Mouse (Mus musculus) midbrain, embryonic 14.5 days (tissue): ENCODE measurements around the gene Agrp. TPM values are rescaled to one million over a fixed set of nuclear protein-coding genes. Genes with fewer than 3 reads are reported as not detected.
"Not testable (repeated sequence)": the region's sequence is repeated elsewhere in the genome, so short reads cannot be mapped to it uniquely, and the experiment has no call there.

ENCODE experiments used
- ATAC-seq: fragments of 200-750 bp; cut with Nextera tagmentation; 2 replicates; pipeline ENCODE4 v1.8.0; 2017; ENCODE audit warnings: moderate number of reproducible peaks, moderate library complexity; ENCODE audit not compliant: low FRiP score, low TSS enrichment
- DNase-seq: peaks from one replicate; pipeline ENCODE4 v3.0.0-alpha.2; 2015
- H3K27ac ChIP-seq: fragments of 300-500 bp; sonication (generic); replicated peaks from 2 replicates; pipeline ENCODE4 v1.5.1; 2014; ENCODE audit warnings: mild to moderate bottlenecking, low read depth, low read length, moderate library complexity
- H3K27me3 ChIP-seq: fragments of 300-500 bp; sonication (generic); 2 replicates; pipeline ENCODE4 v1.6.1; 2014; ENCODE audit warnings: low read length, control low read depth, mixed read lengths; ENCODE audit not compliant: control insufficient read depth, insufficient read depth
- H3K36me3 ChIP-seq: fragments of 300-500 bp; sonication (generic); 2 replicates; pipeline ENCODE4 v1.6.1; 2014; ENCODE audit warnings: low read length, control low read depth; ENCODE audit not compliant: control insufficient read depth, insufficient read depth
- H3K4me1 ChIP-seq: fragments of 300-500 bp; sonication (generic); 2 replicates; pipeline ENCODE4 v1.6.1; 2014; ENCODE audit warnings: mild to moderate bottlenecking, antibody characterized with exemption, low read length, control low read depth; ENCODE audit not compliant: control insufficient read depth, insufficient read depth
- H3K4me2 ChIP-seq: fragments of 300-500 bp; sonication (generic); 2 replicates; pipeline ENCODE4 v1.6.1; 2014; ENCODE audit warnings: mild to moderate bottlenecking, low read length, moderate library complexity
- H3K4me3 ChIP-seq: fragments of 300-500 bp; sonication (generic); replicated peaks from 2 replicates; pipeline ENCODE4 v1.5.1; 2014; ENCODE audit warnings: low read depth, low read length
- H3K9ac ChIP-seq: fragments of 300-500 bp; sonication (generic); replicated peaks from 2 replicates; pipeline ENCODE4 v1.6.1; 2014; ENCODE audit warnings: mild to moderate bottlenecking, low read length, moderate library complexity
- H3K9me3 ChIP-seq: fragments of 300-500 bp; sonication (generic); 2 replicates; pipeline ENCODE4 v1.6.1; 2016; ENCODE audit warnings: low read length, control low read depth, mixed read lengths; ENCODE audit not compliant: control insufficient read depth
- WGBS: fragments of 180-500 bp; shearing (Covaris S2); extraction: QIAGEN DNeasy Blood & Tissue Kit; methylation state at CpG from one replicate; pipeline ENCODE4 v1.1.7; 2014; 5-methylcytosine and 5-hydroxymethylcytosine counted together
- polyA plus RNA-seq: library from polyadenylated mRNA; unstranded; fragments of >200 nt; fragmentation: Nextera tagmentation; extraction: Ambion mirVana; gene quantifications from 2 replicates; pipeline ENCODE4 v1.2.1, GENCODE M21; 2014

Agrp gene
- polyA plus RNA-seq, 1 experiment from 2014 or later = 1.1 TPM

DNA sequence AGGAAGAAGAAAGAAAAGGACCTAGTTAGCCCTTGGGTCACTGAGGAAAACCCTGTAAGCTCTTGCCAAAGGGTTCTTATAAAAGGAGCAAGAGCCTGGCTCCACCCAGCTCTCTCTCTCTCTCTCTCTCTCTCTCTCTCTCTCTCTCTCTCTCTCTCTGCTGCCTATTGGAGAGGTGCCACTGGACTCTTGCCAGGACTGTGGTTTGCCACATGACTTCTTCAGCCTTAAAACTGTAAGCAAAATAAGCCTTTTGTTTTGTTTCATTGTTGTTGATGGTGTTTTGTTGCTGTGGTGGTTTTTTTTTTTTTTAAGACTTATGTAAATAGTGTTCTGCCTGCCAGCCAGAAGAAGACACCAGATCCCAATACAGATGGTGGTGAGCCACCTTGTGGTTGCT lies 63.8 kb downstream of the Agrp start:
- Histone ChIP-seq H3K27ac (no peak overlapping the region), H3K36me3 (no peaks in the 10 kb centered on the region), H3K9me3 (no peaks in the 10 kb centered on the region), H3K4me3 (no peak overlapping the region), H3K4me1 (no peaks in the 10 kb centered on the region), H3K9ac (no peak overlapping the region), H3K27me3 (no peaks in the 10 kb centered on the region), H3K4me2 (no peak overlapping the region)
- ATAC-seq = no peak
- peak; percentile 19 for DNase-seq

- no peak for ATAC-seq
- 95% methylated on average over 9 of the region's 9 CpGs for WGBS
Observed at GRCm38 (mm10) chr8:105571810-105572209, 65.4 kb downstream of the Agrp start.

GRCm38 (mm10) chr8:105566703-105567595 lies 70.2 kb downstream of the Agrp start:
- Histone ChIP-seq H3K9me3 (no peaks in the 10 kb centered on the region), H3K4me3 (peak overlapping the region; percentile 94), H3K9ac (peak overlapping the region; percentile 41), H3K4me2 (peak overlapping the region; percentile 88), H3K27me3 (no peaks in the 10 kb centered on the region), H3K27ac (no peak overlapping the region), H3K36me3 (no peaks in the 10 kb centered on the region; the same call in 1 of the 2 replicates), H3K4me1 (peaks cover 24% of the 10 kb centered on the region)
- DNase-seq (peak; percentile 54), ATAC-seq (peak; percentile 9; the same call in 1 of the 2 replicates)
- 27% methylated on average over 27 of the region's 27 CpGs for WGBS

More at GRCm38 (mm10) chr8:105571810-105572209, 65.4 kb downstream of the Agrp start:
- no peak overlapping the region for H3K4me2 ChIP-seq
- no peak overlapping the region for H3K4me3 ChIP-seq
- no peak overlapping the region for H3K27ac ChIP-seq
- H3K9me3 ChIP-seq = no peaks in the 10 kb centered on the region
- no peaks in the 10 kb centered on the region for H3K27me3 ChIP-seq
- H3K9ac ChIP-seq = no peak overlapping the region
- no peak for DNase-seq
- peaks cover 5% of the 10 kb centered on the region; the same call in 1 of the 2 replicates for H3K4me1 ChIP-seq
- H3K36me3 ChIP-seq = no peaks in the 10 kb centered on the region

- DNase-seq (peak; percentile 100), ATAC-seq (peak; percentile 98)
- Histone ChIP-seq H3K9ac (peak within 1 kb of the TSS; percentile 91), H3K4me1 (peaks cover 24% of the 10 kb centered on the region), H3K4me3 (peak within 1 kb of the TSS; percentile 94), H3K27me3 (no peaks in the 10 kb centered on the region), H3K9me3 (no peaks in the 10 kb centered on the region), H3K36me3 (no peaks in the 10 kb centered on the region; the same call in 1 of the 2 replicates), H3K4me2 (peak within 1 kb of the TSS; percentile 88), H3K27ac (peak within 1 kb of the TSS; percentile 87)
- WGBS = 2% methylated on average over 52 of the region's 53 CpGs
Observed at GRCm38 (mm10) chr8:105565952-105566702, 71.1 kb downstream of the Agrp start, which contains the start of gene Atp6v0d1. Gene Atp6v0d1, minus strand, starts transcription at chr8:105566047.

DNA sequence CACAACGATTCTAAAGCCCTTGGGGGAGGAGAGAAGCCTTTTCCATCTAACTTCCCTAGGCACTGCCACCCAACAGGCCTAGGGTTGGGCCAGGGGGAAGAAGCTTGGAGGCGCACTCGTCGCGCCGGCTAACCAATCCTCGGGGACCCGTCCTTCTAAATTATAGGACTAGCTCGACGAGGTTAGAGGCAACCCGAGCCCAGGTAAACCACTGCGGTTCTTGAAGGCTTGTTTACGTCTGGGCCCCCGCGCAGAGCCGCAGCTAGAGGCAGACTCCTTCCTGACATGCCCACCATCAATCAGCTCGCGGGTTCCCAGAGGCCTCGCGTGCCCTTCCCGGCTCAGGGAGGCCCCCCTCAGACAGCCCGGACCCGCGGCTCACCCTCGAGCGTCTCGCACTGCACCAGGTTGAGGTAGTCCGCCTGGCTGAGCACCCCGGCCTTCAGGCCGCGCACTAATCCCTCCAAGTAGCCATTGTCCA lies 71.8 kb downstream of the Agrp start:
- peak overlapping the region; percentile 91 for H3K9ac ChIP-seq
- under 1% methylated on average over 31 of the region's 31 CpGs for WGBS
- no peaks in the 10 kb centered on the region for H3K9me3 ChIP-seq
- DNase-seq (no peak), ATAC-seq (peak; percentile 80)
- H3K4me2 ChIP-seq = peak overlapping the region; percentile 88
- H3K36me3 ChIP-seq = peaks cover under 1% of the 10 kb centered on the region; the same call in 1 of the 2 replicates
- peaks cover 24% of the 10 kb centered on the region for H3K4me1 ChIP-seq
- no peaks in the 10 kb centered on the region for H3K27me3 ChIP-seq
- peak overlapping the region; percentile 94 for H3K4me3 ChIP-seq
- H3K27ac ChIP-seq = peak overlapping the region; percentile 87

DNA sequence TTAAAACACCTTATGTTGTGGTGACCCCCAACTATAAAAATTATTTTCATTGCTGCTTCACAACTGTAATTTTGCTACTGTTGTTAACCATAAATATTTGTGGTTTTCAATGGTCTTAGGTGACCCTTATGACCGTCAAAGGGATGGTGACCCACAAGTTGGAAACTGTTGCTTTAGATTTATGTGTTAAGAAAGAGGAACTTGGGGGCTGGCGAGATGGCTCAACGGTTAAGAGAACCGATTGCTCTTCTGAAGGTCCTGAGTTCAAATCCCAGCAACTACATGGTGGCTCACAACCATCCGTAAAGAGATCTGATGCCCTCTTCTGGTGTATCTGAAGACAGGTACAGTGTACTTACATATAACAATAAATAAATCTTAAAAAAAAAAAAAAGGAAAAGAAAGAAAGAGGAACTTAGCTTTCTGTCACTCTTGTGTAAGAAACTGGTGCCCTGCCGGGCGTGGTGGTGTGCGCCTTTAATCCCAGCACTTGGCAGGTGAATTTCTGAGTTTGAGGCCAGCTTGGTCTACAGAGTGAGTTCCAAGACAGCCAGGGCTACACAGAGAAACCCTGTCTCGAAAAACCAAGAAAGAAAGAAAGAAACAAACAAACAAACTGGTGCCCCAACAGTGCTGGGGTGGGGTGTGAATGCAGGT lies 72.5 kb downstream of the Agrp start:
- 86% methylated on average over 9 of the region's 9 CpGs for WGBS
- not testable (repeated sequence) for H3K27me3 ChIP-seq, H3K36me3 ChIP-seq, H3K9me3 ChIP-seq, ATAC-seq, DNase-seq
- H3K27ac ChIP-seq = peak overlapping the region; percentile 87
- peak overlapping the region; percentile 94 for H3K4me3 ChIP-seq
- peak overlapping the region; percentile 88 for H3K4me2 ChIP-seq
- H3K9ac ChIP-seq = peak overlapping the region; percentile 91
- peaks cover 24% of the 10 kb centered on the region for H3K4me1 ChIP-seq

DNA sequence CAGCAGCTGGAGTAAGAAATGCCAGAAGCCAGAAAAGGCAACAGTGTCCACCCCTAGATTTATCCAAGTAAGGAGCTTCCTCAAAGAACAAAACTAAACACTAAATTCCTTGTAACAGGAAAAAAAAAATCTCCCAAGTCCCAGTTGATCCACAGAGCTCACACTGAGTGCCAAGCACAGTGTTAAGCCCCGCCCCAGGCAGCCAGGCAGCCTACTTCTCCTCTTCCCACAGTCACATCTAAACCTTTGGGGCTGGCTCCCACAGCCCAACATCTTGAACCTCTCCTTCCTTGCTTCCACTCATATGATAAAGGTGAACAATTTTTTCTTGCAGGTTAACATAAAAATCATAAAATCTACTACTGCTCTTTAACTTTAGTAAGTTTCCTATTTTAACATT lies 73.3 kb downstream of the Agrp start:
- no peaks in the 10 kb centered on the region for H3K27me3 ChIP-seq
- peaks cover 13% of the 10 kb centered on the region for H3K36me3 ChIP-seq
- peaks cover 24% of the 10 kb centered on the region for H3K4me1 ChIP-seq
- H3K9ac ChIP-seq = no peak overlapping the region
- DNase-seq (no peak), ATAC-seq (no peak)
- WGBS = 90% methylated on average over 1 of the region's 1 CpGs
- H3K27ac ChIP-seq = no peak overlapping the region
- no peak overlapping the region for H3K4me2 ChIP-seq
- no peaks in the 10 kb centered on the region for H3K9me3 ChIP-seq
- H3K4me3 ChIP-seq = no peak overlapping the region

GRCm38 (mm10) chr8:105562863-105563262 lies 74.3 kb downstream of the Agrp start:
- H3K9ac ChIP-seq = no peak overlapping the region
- 83% methylated on average over 3 of the region's 3 CpGs for WGBS
- H3K27me3 ChIP-seq = no peaks in the 10 kb centered on the region
- no peak overlapping the region for H3K4me2 ChIP-seq
- H3K36me3 ChIP-seq = peaks cover 13% of the 10 kb centered on the region
- peaks cover 24% of the 10 kb centered on the region for H3K4me1 ChIP-seq
- no peaks in the 10 kb centered on the region for H3K9me3 ChIP-seq
- H3K27ac ChIP-seq = no peak overlapping the region
- no peak for DNase-seq
- H3K4me3 ChIP-seq = no peak overlapping the region
- ATAC-seq = no peak
